Mouse (Mus musculus) forebrain, embryonic 11.5 days (tissue): Measurements from ENCODE around the gene Ccdc8. TPM values are rescaled to one million over a fixed set of nuclear protein-coding genes. Genes with fewer than 3 reads are reported as not detected.

ENCODE experiments used
- ATAC-seq: fragments of 200-750 bp; cut with Nextera tagmentation; replicated peaks from 2 replicates; pipeline ENCODE4 v1.8.0; 2017; ENCODE audit warnings: moderate TSS enrichment; ENCODE audit not compliant: low FRiP score
- DNase-seq: peaks from one replicate; pipeline ENCODE4 v3.0.0-alpha.2; 2017; ENCODE audit warnings: low spot score
- H3K27ac ChIP-seq: fragments of 300-500 bp; sonication (generic); 2 replicates; pipeline ENCODE4 v1.5.1; 2014; ENCODE audit warnings: low read depth, low read length
- H3K27me3 ChIP-seq: fragments of 300-500 bp; sonication (generic); 2 replicates; pipeline ENCODE4 v1.6.1; 2014; ENCODE audit warnings: mild to moderate bottlenecking, low read length, mixed read lengths; ENCODE audit not compliant: control insufficient read depth, insufficient read depth
- H3K36me3 ChIP-seq: fragments of 300-500 bp; sonication (generic); 2 replicates; pipeline ENCODE4 v1.6.1; 2014; ENCODE audit warnings: mild to moderate bottlenecking, low read length, moderate library complexity, mixed read lengths; ENCODE audit not compliant: control insufficient read depth, insufficient read depth
- H3K4me1 ChIP-seq: fragments of 300-500 bp; sonication (generic); replicated peaks from 2 replicates; pipeline ENCODE4 v1.6.1; 2014; ENCODE audit warnings: low read length, mixed read lengths; ENCODE audit not compliant: control insufficient read depth, insufficient read depth
- H3K4me2 ChIP-seq: fragments of 300-500 bp; sonication (generic); 2 replicates; pipeline ENCODE4 v1.6.1; 2014; ENCODE audit warnings: low read depth, mild to moderate bottlenecking, low read length, moderate library complexity, mixed read lengths; ENCODE audit not compliant: severe bottlenecking
- H3K4me3 ChIP-seq: fragments of 300-500 bp; sonication (generic); 2 replicates; pipeline ENCODE4 v1.5.1; 2014; ENCODE audit warnings: low read depth, low read length
- H3K9ac ChIP-seq: fragments of 300-500 bp; sonication (generic); 2 replicates; pipeline ENCODE4 v1.6.1; 2014; ENCODE audit warnings: low read length
- H3K9me3 ChIP-seq: fragments of 300-500 bp; sonication (generic); 2 replicates; pipeline ENCODE4 v1.6.1; 2016; ENCODE audit warnings: low read length, mixed read lengths; ENCODE audit not compliant: control insufficient read depth
- WGBS: fragments of 180-500 bp; shearing (Covaris S2); extraction: QIAGEN DNeasy Blood & Tissue Kit; methylation state at CpG from one replicate; pipeline ENCODE4 v1.1.7; 2014; 5-methylcytosine and 5-hydroxymethylcytosine counted together
- polyA plus RNA-seq: library from polyadenylated mRNA; unstranded; fragments of >200 nt; fragmentation: Nextera tagmentation; extraction: Ambion mirVana; gene quantifications from 2 replicates; pipeline ENCODE4 v1.2.1, GENCODE M21; 2014

Ccdc8 gene
- polyA plus RNA-seq, 1 experiment from 2014 or later: 19.0 TPM

- no peaks in the 10 kb centered on the region for H3K4me1 ChIP-seq
- H3K9ac ChIP-seq: no peak overlapping the region
- no peak overlapping the region for H3K27ac ChIP-seq
- ATAC-seq (no peak), DNase-seq (no peak)
- peaks cover 32% of the 10 kb centered on the region; the same call in 1 of the 2 replicates for H3K36me3 ChIP-seq
- no peaks in the 10 kb centered on the region for H3K27me3 ChIP-seq
- no peak overlapping the region for H3K4me2 ChIP-seq
- no peak overlapping the region for H3K4me3 ChIP-seq
- H3K9me3 ChIP-seq: no peaks in the 10 kb centered on the region
- WGBS: 83% methylated on average over 6 of the region's 6 CpGs
Observed at GRCm38 (mm10) chr7:17015381-17015780, 22.9 kb downstream of the Ccdc8 start.

GRCm38 (mm10) chr7:17017036-17017435 lies 24.5 kb downstream of the Ccdc8 start:
- H3K36me3 ChIP-seq: peaks cover 35% of the 10 kb centered on the region; the same call in 1 of the 2 replicates
- WGBS: 80% methylated on average over 1 of the region's 1 CpGs

GRCm38 (mm10) chr7:17017921-17018320 lies 25.4 kb downstream of the Ccdc8 start:
- H3K9ac ChIP-seq: no peak overlapping the region
- DNase-seq (no peak), ATAC-seq (no peak)
- 93% methylated on average over 2 of the region's 2 CpGs for WGBS
- no peak overlapping the region for H3K4me2 ChIP-seq
- peaks cover 35% of the 10 kb centered on the region; the same call in 1 of the 2 replicates for H3K36me3 ChIP-seq
- no peak overlapping the region for H3K27ac ChIP-seq
- H3K4me1 ChIP-seq: no peaks in the 10 kb centered on the region
- H3K27me3 ChIP-seq: no peaks in the 10 kb centered on the region
- no peaks in the 10 kb centered on the region for H3K9me3 ChIP-seq
- H3K4me3 ChIP-seq: no peak overlapping the region

More at GRCm38 (mm10) chr7:17017036-17017435, 24.5 kb downstream of the Ccdc8 start:
- Histone ChIP-seq H3K9me3 (no peaks in the 10 kb centered on the region), H3K27ac (no peak overlapping the region), H3K27me3 (no peaks in the 10 kb centered on the region), H3K4me1 (no peaks in the 10 kb centered on the region), H3K4me3 (no peak overlapping the region), H3K9ac (no peak overlapping the region), H3K4me2 (no peak overlapping the region)
- DNase-seq: no peak
- no peak for ATAC-seq

GRCm38 (mm10) chr7:17019426-17020166 lies 27.1 kb downstream of the Ccdc8 start:
- DNase-seq: no peak
- Histone ChIP-seq H3K36me3 (peaks cover 24% of the 10 kb centered on the region; the same call in 1 of the 2 replicates), H3K4me2 (no peak overlapping the region), H3K4me3 (no peak overlapping the region), H3K27me3 (no peaks in the 10 kb centered on the region), H3K4me1 (0 out of 2 replicates have a peak, but pooled peaks cover 3% of the 10 kb centered on the region), H3K9me3 (no peaks in the 10 kb centered on the region), H3K27ac (no peak overlapping the region), H3K9ac (no peak overlapping the region)
- no peak for ATAC-seq
- WGBS: 93% methylated on average over 7 of the region's 7 CpGs

GRCm38 (mm10) chr7:17022176-17022575 lies 29.7 kb downstream of the Ccdc8 start:
- H3K9me3 ChIP-seq: no peaks in the 10 kb centered on the region

GRCm38 (mm10) chr7:17023701-17024100 lies 31.2 kb downstream of the Ccdc8 start:
- ATAC-seq (no peak), DNase-seq (no peak)
- Histone ChIP-seq H3K9ac (no peak overlapping the region), H3K4me2 (no peak overlapping the region), H3K9me3 (no peaks in the 10 kb centered on the region), H3K4me1 (peaks cover 15% of the 10 kb centered on the region; the same call in 1 of the 2 replicates), H3K27me3 (no peaks in the 10 kb centered on the region), H3K36me3 (peaks cover 19% of the 10 kb centered on the region; the same call in 1 of the 2 replicates), H3K4me3 (no peak overlapping the region), H3K27ac (no peak overlapping the region)
- 87% methylated on average over 4 of the region's 4 CpGs for WGBS

More at GRCm38 (mm10) chr7:17022176-17022575, 29.7 kb downstream of the Ccdc8 start:
- 96% methylated on average over 15 of the region's 15 CpGs for WGBS
- ATAC-seq (no peak), DNase-seq (no peak)
- H3K9ac ChIP-seq: no peak overlapping the region
- peaks cover 15% of the 10 kb centered on the region; the same call in 1 of the 2 replicates for H3K4me1 ChIP-seq
- no peaks in the 10 kb centered on the region for H3K27me3 ChIP-seq
- no peak overlapping the region for H3K4me2 ChIP-seq
- H3K27ac ChIP-seq: no peak overlapping the region
- H3K4me3 ChIP-seq: no peak overlapping the region
- peaks cover 19% of the 10 kb centered on the region; the same call in 1 of the 2 replicates for H3K36me3 ChIP-seq

GRCm38 (mm10) chr7:17024141-17024540 lies 31.6 kb downstream of the Ccdc8 start:
- H3K4me3 ChIP-seq: no peak overlapping the region
- no peak overlapping the region for H3K4me2 ChIP-seq
- no peak overlapping the region for H3K27ac ChIP-seq
- DNase-seq: no peak
- no peak overlapping the region for H3K9ac ChIP-seq
- 93% methylated on average over 6 of the region's 6 CpGs for WGBS
- H3K4me1 ChIP-seq: peaks cover 15% of the 10 kb centered on the region; the same call in 1 of the 2 replicates
- no peak for ATAC-seq
- H3K36me3 ChIP-seq: peaks cover 19% of the 10 kb centered on the region; the same call in 1 of the 2 replicates
- H3K27me3 ChIP-seq: no peaks in the 10 kb centered on the region
- H3K9me3 ChIP-seq: no peaks in the 10 kb centered on the region

GRCm38 (mm10) chr7:17024814-17025504 lies 32.5 kb downstream of the Ccdc8 start:
- H3K4me3 ChIP-seq: no peak overlapping the region
- no peaks in the 10 kb centered on the region for H3K27me3 ChIP-seq
- 90% methylated on average over 10 of the region's 10 CpGs for whole genome bisulfite sequencing
- DNase-seq: no peak
- peaks cover 12% of the 10 kb centered on the region; the same call in 1 of the 2 replicates for H3K36me3 ChIP-seq
- H3K4me2 ChIP-seq: no peak overlapping the region
- H3K4me1 ChIP-seq: peaks cover 15% of the 10 kb centered on the region; the same call in 1 of the 2 replicates
- no peaks in the 10 kb centered on the region for H3K9me3 ChIP-seq
- no peak overlapping the region for H3K9ac ChIP-seq
- H3K27ac ChIP-seq: no peak overlapping the region
- no peak for ATAC-seq
